Mouse (Mus musculus) stomach, embryonic 14.5 days (tissue): ENCODE data around the gene Chchd3. TPM values are rescaled to one million over a fixed set of nuclear protein-coding genes. Genes with fewer than 3 reads are reported as not detected.

Experiments used
- ATAC-seq: fragments of 200-750 bp; cut with Nextera tagmentation; 2 replicates; pipeline ENCODE4 v1.8.0; 2017; ENCODE audit warnings: low read depth, moderate TSS enrichment; ENCODE audit not compliant: insufficient number of reproducible peaks, insufficient read depth, low FRiP score
- H3K27ac ChIP-seq: fragments of 300-500 bp; sonication (generic); 2 replicates; pipeline ENCODE4 v1.5.1; 2014; ENCODE audit warnings: mild to moderate bottlenecking, low read length, moderate library complexity, mixed read lengths
- H3K27me3 ChIP-seq: fragments of 300-500 bp; sonication (generic); 2 replicates; pipeline ENCODE4 v1.6.1; 2014; ENCODE audit warnings: low read length, control low read depth, mixed read lengths; ENCODE audit not compliant: control insufficient read depth, insufficient read depth
- H3K36me3 ChIP-seq: fragments of 300-500 bp; sonication (generic); 2 replicates; pipeline ENCODE4 v1.6.1; 2014; ENCODE audit warnings: mild to moderate bottlenecking, control low read depth, low read length, moderate library complexity, mixed read lengths; ENCODE audit not compliant: control insufficient read depth, insufficient read depth
- H3K4me1 ChIP-seq: fragments of 300-500 bp; sonication (generic); 2 replicates; pipeline ENCODE4 v1.6.1; 2014; ENCODE audit warnings: low read length, control low read depth, mixed read lengths; ENCODE audit not compliant: control insufficient read depth, insufficient read depth
- H3K4me2 ChIP-seq: fragments of 300-500 bp; sonication (generic); replicated peaks from 2 replicates; pipeline ENCODE4 v1.6.1; 2014; ENCODE audit warnings: low read depth, low read length, control low read depth
- H3K4me3 ChIP-seq: fragments of 300-500 bp; sonication (generic); 2 replicates; pipeline ENCODE4 v1.5.1; 2014; ENCODE audit warnings: low read depth, low read length, control low read depth
- H3K9ac ChIP-seq: fragments of 300-500 bp; sonication (generic); replicated peaks from 2 replicates; pipeline ENCODE4 v1.6.1; 2014; ENCODE audit warnings: low read depth, mild to moderate bottlenecking, control low read depth, low read length, moderate library complexity, mixed read lengths
- H3K9me3 ChIP-seq: fragments of 300-500 bp; sonication (generic); 2 replicates; pipeline ENCODE4 v1.6.1; 2016; ENCODE audit warnings: low read depth, low read length, control low read depth; ENCODE audit not compliant: control insufficient read depth
- WGBS: fragments of 180-500 bp; shearing (Covaris S2); extraction: QIAGEN DNeasy Blood & Tissue Kit; methylation state at CpG from one replicate; pipeline ENCODE4 v1.1.7; 2014; 5-methylcytosine and 5-hydroxymethylcytosine counted together
- polyA plus RNA-seq: library from polyadenylated mRNA; unstranded; fragments of >200 nt; fragmentation: Nextera tagmentation; extraction: Ambion mirVana; gene quantifications from 2 replicates; pipeline ENCODE4 v1.2.1, GENCODE M21; 2014

Gene Chchd3
- polyA plus RNA-seq, 1 experiment from 2014 or later = 96.4 TPM

GRCm38 (mm10) chr6:33056392-33056791 lies 3.7 kb downstream of the Chchd3 start:
- Histone ChIP-seq H3K4me2 (no peak overlapping the region), H3K4me1 (peaks cover 13% of the 10 kb centered on the region), H3K36me3 (peaks cover 7% of the 10 kb centered on the region), H3K27me3 (no peaks in the 10 kb centered on the region), H3K9me3 (no peaks in the 10 kb centered on the region), H3K9ac (no peak overlapping the region), H3K4me3 (no peak overlapping the region), H3K27ac (no peak overlapping the region)
- ATAC-seq = no peak
- WGBS = 83% methylated on average over 4 of the region's 4 CpGs

- WGBS = 84% methylated on average over 4 of the region's 4 CpGs
- H3K27me3 ChIP-seq = no peaks in the 10 kb centered on the region
- no peak for ATAC-seq
- H3K36me3 ChIP-seq = peaks cover 7% of the 10 kb centered on the region
- no peak overlapping the region for H3K9ac ChIP-seq
- H3K4me2 ChIP-seq = no peak overlapping the region
- peaks cover 15% of the 10 kb centered on the region for H3K4me1 ChIP-seq
- H3K27ac ChIP-seq = no peak overlapping the region
- H3K9me3 ChIP-seq = no peaks in the 10 kb centered on the region
- H3K4me3 ChIP-seq = no peak overlapping the region
Measured at GRCm38 (mm10) chr6:33055663-33056062, 4.4 kb downstream of the Chchd3 start.

GRCm38 (mm10) chr6:33054946-33055345 lies 5.1 kb downstream of the Chchd3 start:
- Histone ChIP-seq H3K36me3 (peaks cover 7% of the 10 kb centered on the region), H3K9me3 (no peaks in the 10 kb centered on the region), H3K27me3 (no peaks in the 10 kb centered on the region), H3K4me3 (no peak overlapping the region), H3K4me2 (no peak overlapping the region), H3K9ac (no peak overlapping the region), H3K27ac (no peak overlapping the region), H3K4me1 (peaks cover 15% of the 10 kb centered on the region)
- ATAC-seq = no peak
- 82% methylated on average over 4 of the region's 4 CpGs for WGBS

GRCm38 (mm10) chr6:33051642-33052041 lies 8.4 kb downstream of the Chchd3 start:
- Histone ChIP-seq H3K36me3 (peaks cover 13% of the 10 kb centered on the region), H3K27me3 (no peaks in the 10 kb centered on the region), H3K4me2 (no peak overlapping the region), H3K4me1 (peaks cover 11% of the 10 kb centered on the region), H3K4me3 (no peak overlapping the region), H3K27ac (no peak overlapping the region), H3K9me3 (no peaks in the 10 kb centered on the region), H3K9ac (no peak overlapping the region)
- 24% methylated on average over 2 of the region's 2 CpGs for WGBS
- ATAC-seq = no peak

GRCm38 (mm10) chr6:33049705-33050420 lies 10.2 kb downstream of the Chchd3 start:
- WGBS = 90% methylated on average over 6 of the region's 6 CpGs
- Histone ChIP-seq H3K36me3 (peaks cover 10% of the 10 kb centered on the region), H3K27ac (no peak overlapping the region), H3K27me3 (no peaks in the 10 kb centered on the region), H3K4me2 (no peak overlapping the region), H3K9me3 (no peaks in the 10 kb centered on the region), H3K4me3 (no peak overlapping the region), H3K4me1 (peaks cover 11% of the 10 kb centered on the region), H3K9ac (no peak overlapping the region)
- ATAC-seq = no peak

GRCm38 (mm10) chr6:33043480-33043879 lies 16.6 kb downstream of the Chchd3 start:
- ATAC-seq = no peak
- 90% methylated on average over 5 of the region's 5 CpGs for WGBS
- H3K27ac ChIP-seq = no peak overlapping the region
- H3K27me3 ChIP-seq = no peaks in the 10 kb centered on the region
- no peak overlapping the region for H3K4me3 ChIP-seq
- H3K9me3 ChIP-seq = no peaks in the 10 kb centered on the region
- H3K9ac ChIP-seq = no peak overlapping the region
- no peak overlapping the region for H3K4me2 ChIP-seq
- H3K36me3 ChIP-seq = peaks cover 6% of the 10 kb centered on the region; the same call in 1 of the 2 replicates
- no peaks in the 10 kb centered on the region for H3K4me1 ChIP-seq

- no peak for ATAC-seq
- 69% methylated on average over 1 of the region's 1 CpGs for WGBS
Measured at GRCm38 (mm10) chr6:33042880-33043279, 17.2 kb downstream of the Chchd3 start.

GRCm38 (mm10) chr6:33041978-33042377 lies 18.1 kb downstream of the Chchd3 start:
- Histone ChIP-seq H3K9me3 (no peaks in the 10 kb centered on the region), H3K27me3 (no peaks in the 10 kb centered on the region), H3K36me3 (no peaks in the 10 kb centered on the region), H3K4me3 (no peak overlapping the region), H3K27ac (no peak overlapping the region), H3K4me2 (no peak overlapping the region), H3K9ac (no peak overlapping the region), H3K4me1 (no peaks in the 10 kb centered on the region)
- WGBS = 91% methylated on average over 2 of the region's 2 CpGs
- ATAC-seq = no peak

More at GRCm38 (mm10) chr6:33042880-33043279, 17.2 kb downstream of the Chchd3 start:
- Histone ChIP-seq H3K27me3 (no peaks in the 10 kb centered on the region), H3K36me3 (peaks cover 2% of the 10 kb centered on the region; the same call in 1 of the 2 replicates), H3K4me1 (no peaks in the 10 kb centered on the region), H3K9me3 (no peaks in the 10 kb centered on the region), H3K4me3 (no peak overlapping the region), H3K27ac (no peak overlapping the region), H3K4me2 (no peak overlapping the region), H3K9ac (no peak overlapping the region)
